Mouse (Mus musculus) liver, embryonic 14.5 days (tissue): ENCODE measurements around the gene Cdc34.

Experiments used
- CTCF ChIP-seq: IDR thresholded peaks from 2 replicates; pipeline ENCODE4 v1.5.1; 2016; ENCODE audit warnings: antibody characterized with exemption, low read depth, control low read depth
- EP300 ChIP-seq: IDR thresholded peaks from 2 replicates; pipeline ENCODE4 v1.6.1; 2016; ENCODE audit warnings: antibody characterized with exemption, low read depth

DNA sequence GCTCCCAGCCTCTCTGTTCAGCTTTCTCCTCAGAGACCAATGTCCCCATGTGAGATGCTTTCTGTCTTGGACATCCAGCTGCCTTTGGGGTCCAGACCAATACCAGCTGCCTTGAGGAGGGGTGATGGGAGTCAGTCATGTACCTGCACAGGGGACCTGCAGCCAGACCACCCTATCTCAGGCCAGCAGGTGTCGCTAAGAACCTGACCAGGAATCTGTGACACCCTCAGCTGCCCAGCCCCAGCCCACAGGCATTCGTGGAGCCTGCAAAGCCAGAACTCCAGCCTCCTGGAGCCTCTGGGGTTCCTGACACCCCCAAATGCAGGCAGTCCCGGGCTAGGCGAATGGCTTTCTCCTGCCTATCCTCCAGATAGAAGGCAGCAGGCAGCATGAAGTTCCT, 23.2 kb upstream of the Cdc34 start:
- TF ChIP-seq CTCF (peak; percentile 73), EP300 (no peak)
